Mouse (Mus musculus): ENCODE results near the gene Ttc28.

DNA sequence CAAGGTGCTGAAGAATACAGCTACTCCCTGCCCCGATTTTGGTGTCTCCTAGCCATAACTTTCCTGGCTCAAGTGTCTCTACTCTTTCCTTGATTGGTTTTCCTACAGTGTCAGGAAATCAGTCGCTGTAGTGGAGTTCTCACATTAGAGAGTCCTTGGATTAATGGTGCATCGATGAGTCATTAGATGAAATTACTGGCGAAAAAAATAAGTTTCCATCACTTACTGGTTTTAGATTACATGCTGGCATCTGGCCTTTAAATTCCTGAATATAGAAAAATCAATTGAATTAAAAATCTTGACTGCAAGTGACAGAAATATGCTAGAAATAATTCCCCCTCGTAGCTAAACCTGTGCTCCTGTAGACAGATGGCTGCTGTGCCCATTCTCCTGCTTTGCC is 168.4 kb downstream of the Ttc28 start:
- TF ChIP-seq EP300 (IDR thresholded peaks at IDR 0.05): no peak
- no peak for TF ChIP-seq CTCF (IDR thresholded peaks at IDR 0.05)

Data from lung, postnatal 0 days (tissue).